Mouse (Mus musculus) inflammation-experienced regulatory T-cells, adult 6 months (primary cell): ENCODE data around the gene Vps50. TPM values are rescaled to one million over a fixed set of nuclear protein-coding genes. Genes with fewer than 3 reads are reported as not detected.

ENCODE experiments used
- polyA plus RNA-seq, 3 experiments: library from polyadenylated mRNA; unstranded; fragments of 100-300 nt; shearing (Covaris generic); gene quantifications; one replicate each; pipeline ENCODE4 v1.2.1; 2017

Gene Vps50
- polyA plus RNA-seq, 3 experiments from 2014 or later, result 15.2 to 23.7 (median 17.1) TPM

Other genes with a start within 250 kb of the Vps50 start
- 100 to 1,000 TPM in 2 of 3 experiments, 10 to 100 TPM in 1; 96.9 to 154 (median 134) TPM for gene Samd9l, start 98.8 kb upstream of the Vps50 start, polyA plus RNA-seq
- gene Hepacam2, start 84 bp upstream of the Vps50 start, polyA plus RNA-seq, result under 1 TPM in 2 of 3 experiments, not detected in 1; 0.21 to 0.30 TPM